Mouse (Mus musculus) forebrain, embryonic 15.5 days (tissue): ENCODE measurements at regions not wholly inside any gene's neighbourhood (a gene's known extent, or its start where the extent isn't known, plus 50 kb on each side); places are given as distances from the start of the nearest gene placed in this dataset.

Experiments
- ATAC-seq: fragments of 200-750 bp; cut with Nextera tagmentation; replicated peaks from 2 replicates; pipeline ENCODE4 v1.8.0; 2017; ENCODE audit warnings: mild to moderate bottlenecking, moderate TSS enrichment, moderate library complexity
- H3K27ac ChIP-seq: fragments of 300-500 bp; sonication (generic); replicated peaks from 2 replicates; pipeline ENCODE4 v1.5.1; 2015; ENCODE audit warnings: mild to moderate bottlenecking, inconsistent platforms
- H3K27me3 ChIP-seq: fragments of 300-500 bp; sonication (generic); 2 replicates; pipeline ENCODE4 v1.6.1; 2015; ENCODE audit warnings: inconsistent platforms
- H3K36me3 ChIP-seq: fragments of 300-500 bp; sonication (generic); 2 replicates; pipeline ENCODE4 v1.6.1; 2015; ENCODE audit warnings: mild to moderate bottlenecking, inconsistent platforms
- H3K4me1 ChIP-seq: fragments of 300-500 bp; sonication (generic); 2 replicates; pipeline ENCODE4 v1.6.1; 2015; ENCODE audit warnings: inconsistent platforms
- H3K4me2 ChIP-seq: fragments of 300-500 bp; sonication (generic); replicated peaks from 2 replicates; pipeline ENCODE4 v1.6.1; 2015; ENCODE audit warnings: mild to moderate bottlenecking, inconsistent platforms
- H3K4me3 ChIP-seq: fragments of 300-500 bp; sonication (generic); 2 replicates; pipeline ENCODE4 v1.5.1; 2015; ENCODE audit warnings: mild to moderate bottlenecking, inconsistent platforms
- H3K9ac ChIP-seq: fragments of 300-500 bp; sonication (generic); replicated peaks from 2 replicates; pipeline ENCODE4 v1.6.1; 2015; ENCODE audit warnings: mild to moderate bottlenecking, inconsistent platforms
- H3K9me3 ChIP-seq: fragments of 300-500 bp; sonication (generic); 2 replicates; pipeline ENCODE4 v1.6.1; 2016; ENCODE audit warnings: inconsistent platforms
- WGBS: fragments of 180-500 bp; shearing (Covaris S2); methylation state at CpG from one replicate; pipeline ENCODE4 v1.1.7; 2015; ENCODE audit warnings: mixed read lengths; 5-methylcytosine and 5-hydroxymethylcytosine counted together

DNA sequence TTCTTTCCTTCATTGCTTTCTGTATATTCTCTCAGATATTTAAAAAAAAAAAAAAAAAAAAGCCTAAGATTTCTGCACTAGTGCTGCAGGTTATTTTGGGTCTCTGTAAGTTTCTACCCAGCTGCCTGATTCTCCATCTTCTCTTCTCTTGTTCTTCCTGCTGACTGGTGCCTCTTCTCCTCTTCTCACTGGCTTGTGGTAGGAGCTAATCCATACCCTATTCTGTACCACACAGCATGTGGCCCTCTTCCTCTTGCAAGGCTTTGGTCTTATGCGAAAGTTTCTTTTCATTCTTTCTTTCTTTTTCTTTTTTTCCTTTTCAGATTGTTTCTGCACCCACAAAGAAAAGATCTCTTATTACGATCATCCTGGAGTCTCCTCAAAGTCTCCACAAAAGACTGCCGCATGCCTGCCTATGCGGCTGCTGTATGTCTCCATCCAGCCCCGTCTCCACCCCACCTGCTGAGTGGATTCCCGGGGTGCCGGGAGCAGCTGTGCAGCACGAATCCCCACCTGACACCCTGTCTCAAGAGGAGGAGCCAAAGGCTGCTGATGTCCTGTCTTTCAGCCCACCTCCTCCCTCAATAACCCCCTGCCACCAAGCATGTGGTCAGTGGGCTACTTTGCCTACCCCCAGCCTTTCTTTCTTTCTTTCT lies 66.3 kb downstream of the Ythdf1 start:
- Histone ChIP-seq H3K27me3 (no peaks in the 10 kb centered on the region), H3K27ac (peak overlapping the region; percentile 86), H3K4me1 (peaks cover 21% of the 10 kb centered on the region), H3K9ac (peak overlapping the region; percentile 32), H3K4me2 (peak overlapping the region; percentile 44), H3K36me3 (no peaks in the 10 kb centered on the region), H3K4me3 (peak overlapping the region; percentile 19), H3K9me3 (no peaks in the 10 kb centered on the region)
- under 1% methylated on average over 8 of the region's 8 CpGs for WGBS
- peak; percentile 73 for ATAC-seq

DNA sequence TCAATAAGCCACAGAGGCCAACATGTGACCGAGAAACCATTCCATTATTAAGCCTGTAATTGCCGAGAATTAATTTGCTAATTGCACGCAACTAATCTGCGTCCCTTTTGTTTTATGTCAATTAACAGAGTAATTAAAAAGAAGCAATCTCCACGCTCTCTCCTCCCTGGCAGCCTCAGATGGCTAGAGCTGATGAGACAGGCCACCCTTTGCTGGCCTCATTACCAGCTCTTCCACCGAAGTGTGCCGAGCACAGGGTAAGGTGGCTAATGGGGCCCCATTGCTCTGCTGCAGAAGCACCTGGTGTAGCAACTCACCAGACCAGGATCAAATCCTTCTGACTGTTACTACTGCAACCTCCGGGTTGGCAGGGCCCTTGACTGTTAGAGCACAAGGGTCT lies 70.8 kb upstream of the Bhlhe23 start:
- Histone ChIP-seq H3K27me3 (no peaks in the 10 kb centered on the region), H3K27ac (no peak overlapping the region), H3K4me3 (no peak overlapping the region), H3K4me1 (peaks cover 9% of the 10 kb centered on the region), H3K36me3 (no peaks in the 10 kb centered on the region), H3K4me2 (no peak overlapping the region), H3K9ac (no peak overlapping the region), H3K9me3 (no peaks in the 10 kb centered on the region)
- 26% methylated on average over 8 of the region's 8 CpGs for WGBS
- ATAC-seq, result no peak

DNA sequence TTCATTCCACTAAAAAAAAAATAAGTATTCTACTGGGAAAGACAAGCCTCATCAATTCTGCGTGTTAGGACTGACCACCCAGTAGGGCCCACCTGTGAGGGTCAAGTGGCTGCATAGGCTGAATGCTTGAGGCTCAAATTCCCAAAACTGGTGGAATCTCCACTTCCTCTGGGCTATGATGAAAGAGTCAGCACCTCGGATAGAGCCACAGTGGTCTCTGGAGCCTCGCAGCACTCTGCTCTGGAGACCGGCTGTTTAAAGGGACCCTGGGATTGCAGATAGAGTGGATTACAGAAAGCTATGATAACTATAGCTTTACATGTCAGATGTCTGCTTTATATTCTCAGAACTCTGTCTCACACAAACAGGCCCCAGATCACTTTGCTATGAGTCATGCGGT lies 68.3 kb upstream of the Bhlhe23 start:
- no peak overlapping the region for H3K27ac ChIP-seq
- no peaks in the 10 kb centered on the region for H3K27me3 ChIP-seq
- no peaks in the 10 kb centered on the region for H3K36me3 ChIP-seq
- H3K4me3 ChIP-seq, result no peak overlapping the region
- H3K4me1 ChIP-seq, result peaks cover 9% of the 10 kb centered on the region
- ATAC-seq, result no peak
- no peak overlapping the region for H3K4me2 ChIP-seq
- WGBS, result 47% methylated on average over 5 of the region's 5 CpGs
- no peaks in the 10 kb centered on the region for H3K9me3 ChIP-seq
- H3K9ac ChIP-seq, result no peak overlapping the region

DNA sequence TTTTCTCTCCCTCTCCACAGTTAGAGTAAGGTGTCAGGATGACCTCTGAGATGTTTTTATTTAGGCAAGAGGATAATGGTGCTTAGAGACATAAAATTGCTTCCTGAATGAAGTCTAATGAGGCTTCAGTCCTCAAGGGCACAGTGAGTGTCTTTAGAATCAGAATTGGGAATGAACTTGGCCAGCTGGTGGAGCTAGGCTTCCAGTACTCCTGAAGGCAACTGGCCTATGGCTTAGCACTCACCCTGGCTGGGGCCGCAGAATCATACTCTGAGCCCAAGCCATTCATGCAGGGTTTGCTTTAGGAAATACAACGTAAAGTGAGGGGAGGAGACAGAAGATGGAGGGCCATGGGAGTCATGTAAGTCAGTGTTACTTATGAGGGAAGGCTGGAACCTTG lies 67.0 kb upstream of the Bhlhe23 start:
- H3K27me3 ChIP-seq, result no peaks in the 10 kb centered on the region
- H3K36me3 ChIP-seq, result no peaks in the 10 kb centered on the region
- H3K4me3 ChIP-seq, result no peak overlapping the region
- peaks cover 9% of the 10 kb centered on the region for H3K4me1 ChIP-seq
- ATAC-seq, result no peak
- H3K27ac ChIP-seq, result no peak overlapping the region
- H3K9ac ChIP-seq, result no peak overlapping the region
- H3K9me3 ChIP-seq, result no peaks in the 10 kb centered on the region
- WGBS, result 64% methylated on average over 2 of the region's 2 CpGs
- H3K4me2 ChIP-seq, result no peak overlapping the region

DNA sequence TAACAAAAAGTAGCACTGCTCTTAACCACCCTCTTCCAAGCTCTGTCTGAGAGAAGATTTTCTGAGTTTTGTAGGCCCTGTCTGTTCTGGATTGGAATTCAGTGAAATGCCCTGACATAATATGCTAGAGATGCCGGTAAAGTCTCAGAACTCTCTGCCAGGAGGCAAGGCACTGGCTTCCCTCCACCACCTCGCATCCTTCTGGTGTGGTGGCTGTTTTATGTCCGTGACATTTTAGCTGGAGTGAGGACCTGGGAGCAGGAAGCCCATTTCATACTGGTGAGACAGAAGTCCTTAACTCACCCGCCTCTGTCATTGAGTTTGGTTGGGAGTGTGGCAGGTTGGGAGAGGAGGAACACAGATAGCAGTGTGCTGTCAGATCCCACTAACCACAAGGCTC lies 62.4 kb upstream of the Bhlhe23 start:
- no peaks in the 10 kb centered on the region for H3K27me3 ChIP-seq
- no peak for ATAC-seq
- H3K4me3 ChIP-seq, result no peak overlapping the region
- WGBS, result 86% methylated on average over 4 of the region's 4 CpGs
- H3K9ac ChIP-seq, result no peak overlapping the region
- no peak overlapping the region for H3K4me2 ChIP-seq
- no peaks in the 10 kb centered on the region for H3K9me3 ChIP-seq
- H3K4me1 ChIP-seq, result peaks cover 18% of the 10 kb centered on the region; the same call in 1 of the 2 replicates
- H3K27ac ChIP-seq, result no peak overlapping the region
- no peaks in the 10 kb centered on the region for H3K36me3 ChIP-seq

DNA sequence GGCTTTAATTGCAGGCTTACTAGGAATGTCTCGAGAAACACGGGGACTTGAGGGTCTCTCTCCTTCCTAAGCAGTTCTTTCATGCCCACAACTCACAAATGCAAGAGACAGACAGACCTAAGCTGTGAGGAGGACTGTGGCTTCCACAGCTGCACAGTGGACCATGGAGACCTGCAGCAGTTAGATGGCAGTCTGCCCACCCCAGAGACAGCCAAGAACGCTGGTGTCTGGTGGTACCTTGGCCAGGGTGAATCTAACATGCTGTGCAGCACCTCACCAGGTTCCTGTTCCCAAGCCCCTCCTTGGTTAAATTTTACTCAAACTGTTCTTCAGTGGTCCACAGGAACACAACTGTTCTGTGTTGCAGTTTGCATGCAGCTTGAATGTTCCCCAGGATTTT lies 61.3 kb upstream of the Bhlhe23 start:
- Histone ChIP-seq H3K9me3 (no peaks in the 10 kb centered on the region), H3K9ac (no peak overlapping the region), H3K27ac (peak overlapping the region; percentile 69), H3K4me3 (no peak overlapping the region), H3K4me1 (peaks cover 18% of the 10 kb centered on the region; the same call in 1 of the 2 replicates), H3K36me3 (no peaks in the 10 kb centered on the region), H3K4me2 (no peak overlapping the region), H3K27me3 (no peaks in the 10 kb centered on the region)
- WGBS, result 59% methylated on average over 3 of the region's 3 CpGs
- ATAC-seq, result no peak

DNA sequence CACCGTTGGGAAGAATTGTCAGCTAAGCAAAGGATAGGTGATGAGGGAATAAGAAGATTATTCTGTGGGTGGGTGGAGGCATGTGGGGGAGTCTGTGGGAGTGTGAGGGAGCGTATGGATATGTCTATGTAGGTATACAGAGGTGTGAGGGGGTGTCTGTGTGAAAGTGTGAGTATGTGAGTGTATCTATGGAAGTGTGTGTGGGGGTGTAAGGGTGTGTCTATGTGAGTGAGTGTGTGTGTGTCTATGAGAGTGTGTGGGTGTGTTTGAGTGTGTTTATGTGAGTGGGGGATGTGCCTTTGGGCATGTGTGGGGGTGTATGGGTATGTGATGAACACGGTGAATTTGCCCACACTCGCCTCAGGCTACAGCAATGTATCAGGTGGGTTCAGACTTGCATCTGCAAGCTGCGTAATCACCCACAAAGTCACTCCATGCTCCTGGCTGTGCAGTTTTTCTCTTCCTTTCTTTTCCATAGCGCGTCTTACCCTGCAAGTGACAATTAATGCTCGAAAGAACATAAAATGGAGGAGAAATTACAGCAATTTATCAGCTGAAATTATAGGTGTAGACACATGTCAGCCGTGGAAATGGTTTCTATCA lies 60.7 kb upstream of the Bhlhe23 start:
- no peak overlapping the region for H3K9ac ChIP-seq
- H3K9me3 ChIP-seq, result no peaks in the 10 kb centered on the region
- no peaks in the 10 kb centered on the region for H3K36me3 ChIP-seq
- H3K27me3 ChIP-seq, result no peaks in the 10 kb centered on the region
- no peak overlapping the region for H3K4me3 ChIP-seq
- H3K4me2 ChIP-seq, result no peak overlapping the region
- 69% methylated on average over 9 of the region's 9 CpGs for WGBS
- peaks cover 18% of the 10 kb centered on the region; the same call in 1 of the 2 replicates for H3K4me1 ChIP-seq
- ATAC-seq, result peak; percentile 58
- H3K27ac ChIP-seq, result peak overlapping the region; percentile 69

DNA sequence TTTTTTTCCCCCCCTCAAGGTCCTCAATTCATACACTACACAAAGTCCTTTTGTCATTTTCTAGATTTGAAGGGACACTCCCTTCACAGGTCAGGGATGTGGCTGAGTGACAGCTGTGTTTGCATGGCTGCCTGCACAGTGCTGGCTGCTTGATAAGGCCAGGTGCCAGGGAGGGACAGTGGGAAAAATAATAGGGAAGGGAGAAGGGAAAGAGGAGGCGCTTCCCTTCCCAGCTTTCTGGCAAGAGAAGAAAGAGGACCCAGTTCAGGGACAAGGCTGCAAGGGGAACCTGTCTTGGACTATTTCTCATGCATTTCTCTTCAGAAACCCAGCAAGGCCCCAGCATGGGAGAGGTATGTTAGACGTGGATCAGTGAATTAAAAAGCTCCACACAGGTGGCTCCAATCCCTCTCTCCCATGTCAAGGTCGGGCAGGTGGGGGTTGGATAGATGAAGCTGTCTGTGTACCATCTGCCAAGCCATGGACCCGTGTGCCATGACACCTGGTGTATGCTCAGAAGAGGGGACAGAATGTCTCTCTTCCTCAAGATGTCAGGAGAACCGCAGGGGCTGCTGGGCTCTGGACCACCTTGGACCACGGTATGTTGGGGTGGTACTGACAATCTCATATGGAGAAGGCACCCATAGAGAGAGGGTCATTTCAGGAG lies 59.4 kb upstream of the Bhlhe23 start:
- Histone ChIP-seq H3K27ac (no peak overlapping the region), H3K9ac (no peak overlapping the region), H3K27me3 (no peaks in the 10 kb centered on the region), H3K36me3 (no peaks in the 10 kb centered on the region), H3K9me3 (no peaks in the 10 kb centered on the region), H3K4me2 (no peak overlapping the region), H3K4me1 (peaks cover 18% of the 10 kb centered on the region; the same call in 1 of the 2 replicates), H3K4me3 (no peak overlapping the region)
- 72% methylated on average over 6 of the region's 6 CpGs for WGBS
- no peak for ATAC-seq

DNA sequence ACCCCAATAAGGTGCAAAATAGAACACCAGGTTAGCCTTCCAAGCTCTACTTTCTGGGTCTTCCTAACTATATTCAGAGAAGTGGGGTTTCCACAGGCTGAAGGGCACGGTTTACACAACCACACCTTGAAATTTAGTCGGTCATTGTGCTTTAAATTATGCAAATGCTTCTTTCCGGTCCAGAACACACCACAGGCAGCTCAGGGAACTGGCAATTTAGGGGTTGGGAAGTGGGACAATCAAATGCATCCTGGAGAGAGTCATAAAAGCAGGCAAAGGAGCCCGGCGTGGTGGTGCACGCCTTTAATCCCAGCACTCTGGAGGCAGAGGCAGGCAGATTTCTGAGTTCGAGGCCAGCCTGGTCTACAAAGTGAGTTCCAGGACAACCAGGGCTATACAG lies 56.0 kb upstream of the Bhlhe23 start:
- H3K36me3 ChIP-seq, result no peaks in the 10 kb centered on the region
- no peak overlapping the region for H3K4me3 ChIP-seq
- H3K4me2 ChIP-seq, result no peak overlapping the region
- H3K27ac ChIP-seq, result no peak overlapping the region
- H3K27me3 ChIP-seq, result no peaks in the 10 kb centered on the region
- 78% methylated on average over 7 of the region's 7 CpGs for WGBS
- no peak for ATAC-seq
- H3K4me1 ChIP-seq, result peaks cover 15% of the 10 kb centered on the region; the same call in 1 of the 2 replicates
- H3K9ac ChIP-seq, result no peak overlapping the region
- no peaks in the 10 kb centered on the region for H3K9me3 ChIP-seq

DNA sequence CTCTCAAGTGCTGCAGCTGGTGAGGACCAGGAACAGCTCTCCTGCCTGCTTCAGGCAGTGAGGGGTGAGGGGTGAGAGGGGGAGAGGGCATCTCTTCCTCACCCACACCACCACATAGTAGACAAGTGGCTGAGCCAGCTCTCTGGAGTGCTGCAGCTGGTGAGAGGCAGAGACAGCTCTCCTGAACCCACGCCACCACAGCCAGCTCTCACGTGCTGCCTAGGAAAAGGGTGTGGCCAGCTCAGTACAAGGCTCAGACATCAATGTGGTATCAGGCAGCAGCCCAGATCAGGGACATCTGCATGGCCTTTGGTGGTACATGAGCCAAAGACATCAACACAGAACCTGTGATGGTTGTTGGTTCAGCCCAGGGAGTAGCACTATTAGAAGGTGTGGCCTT lies 53.9 kb upstream of the Bhlhe23 start:
- ATAC-seq, result no peak
- Histone ChIP-seq H3K4me1 (0 out of 2 replicates have a peak, but pooled peaks cover 2% of the 10 kb centered on the region), H3K27me3 (no peaks in the 10 kb centered on the region), H3K4me3 (no peak overlapping the region), H3K36me3 (no peaks in the 10 kb centered on the region), H3K27ac (no peak overlapping the region), H3K9me3 (no peaks in the 10 kb centered on the region), H3K4me2 (no peak overlapping the region), H3K9ac (no peak overlapping the region)
- 69% methylated on average over 2 of the region's 2 CpGs for WGBS

DNA sequence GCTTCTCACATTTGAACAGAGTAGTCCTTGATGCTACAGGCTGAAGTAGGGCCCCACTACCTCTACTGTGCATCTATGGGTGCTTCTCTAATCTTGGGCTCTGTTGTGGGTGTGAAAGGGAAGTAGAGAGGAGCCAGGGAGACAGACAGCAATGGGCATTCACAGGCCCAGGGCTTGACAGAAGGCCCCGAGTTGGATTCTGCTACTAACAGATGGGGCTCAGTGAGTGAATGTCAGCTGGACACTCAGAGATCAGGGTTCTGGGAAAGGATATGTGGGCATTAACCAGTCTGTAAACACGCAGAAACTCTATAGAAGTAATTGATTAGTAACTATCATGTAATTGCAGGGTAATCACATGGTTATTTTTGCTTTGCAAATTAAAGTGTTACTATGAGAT lies 51.4 kb upstream of the Bhlhe23 start:
- no peak for ATAC-seq
- H3K4me3 ChIP-seq, result no peak overlapping the region
- no peaks in the 10 kb centered on the region for H3K36me3 ChIP-seq
- 59% methylated on average over 2 of the region's 2 CpGs for WGBS
- no peaks in the 10 kb centered on the region for H3K27me3 ChIP-seq
- H3K9me3 ChIP-seq, result no peaks in the 10 kb centered on the region
- H3K9ac ChIP-seq, result no peak overlapping the region
- H3K4me1 ChIP-seq, result peaks cover 8% of the 10 kb centered on the region; the same call in 1 of the 2 replicates
- no peak overlapping the region for H3K27ac ChIP-seq
- H3K4me2 ChIP-seq, result no peak overlapping the region

DNA sequence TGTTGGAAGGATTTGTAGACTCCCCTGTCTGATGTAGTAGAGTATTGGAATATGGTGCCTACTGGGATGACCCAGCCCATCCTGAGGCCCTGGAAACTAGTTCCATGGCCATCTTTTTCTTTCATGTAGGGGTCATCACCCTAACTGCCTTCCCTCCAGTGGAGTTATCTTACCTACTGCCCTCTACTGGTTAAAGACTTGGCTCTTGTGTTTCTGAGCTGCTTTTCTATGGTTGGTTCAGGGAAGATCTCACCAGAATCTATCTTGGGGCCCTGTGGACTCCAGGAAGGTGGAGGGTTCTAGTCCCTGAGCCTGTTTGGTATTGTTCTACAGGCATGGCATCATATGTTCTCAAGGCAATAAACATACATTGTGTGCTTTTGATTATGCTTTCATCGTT lies 50.0 kb upstream of the Bhlhe23 start:
- no peak overlapping the region for H3K27ac ChIP-seq
- no peak overlapping the region for H3K9ac ChIP-seq
- WGBS, result 90% methylated on average over 1 of the region's 1 CpGs
- no peak for ATAC-seq
- H3K36me3 ChIP-seq, result no peaks in the 10 kb centered on the region
- H3K4me3 ChIP-seq, result no peak overlapping the region
- no peak overlapping the region for H3K4me2 ChIP-seq
- peaks cover 8% of the 10 kb centered on the region; the same call in 1 of the 2 replicates for H3K4me1 ChIP-seq
- no peaks in the 10 kb centered on the region for H3K9me3 ChIP-seq
- no peaks in the 10 kb centered on the region for H3K27me3 ChIP-seq
